Mouse (Mus musculus): Measurements from ENCODE around the gene 1700019A02Rik. TPM values are rescaled to one million over a fixed set of nuclear protein-coding genes. Genes with fewer than 3 reads are reported as not detected.

The 1700019A02Rik gene
- not detected for polyA plus RNA-seq (2017; shearing (Covaris generic))

DNA sequence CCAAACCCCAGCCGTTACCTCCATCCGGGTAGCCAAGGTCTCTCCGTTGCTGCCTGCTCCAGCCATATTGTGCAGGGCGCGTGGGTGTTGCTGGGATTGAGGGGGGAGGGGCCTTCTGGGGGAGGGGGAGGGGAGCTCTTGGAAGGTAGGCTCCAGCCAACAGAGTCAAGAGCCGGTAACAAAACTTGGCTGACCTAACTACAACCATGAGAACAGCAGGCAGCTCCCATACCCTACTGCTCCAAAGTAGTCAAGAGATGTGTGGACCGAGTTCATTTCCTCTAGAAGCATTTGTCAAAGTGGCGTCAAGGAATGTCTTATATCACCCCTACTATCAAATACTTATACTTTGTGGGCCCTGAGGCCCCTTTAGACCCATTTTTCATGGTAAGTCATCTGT lies at the start of gene 1700019A02Rik:
TSS of gene 1700019A02Rik (minus strand) at position 101 of the 400 bp plus-strand sequence.
- ATAC-seq: no peak

DNA sequence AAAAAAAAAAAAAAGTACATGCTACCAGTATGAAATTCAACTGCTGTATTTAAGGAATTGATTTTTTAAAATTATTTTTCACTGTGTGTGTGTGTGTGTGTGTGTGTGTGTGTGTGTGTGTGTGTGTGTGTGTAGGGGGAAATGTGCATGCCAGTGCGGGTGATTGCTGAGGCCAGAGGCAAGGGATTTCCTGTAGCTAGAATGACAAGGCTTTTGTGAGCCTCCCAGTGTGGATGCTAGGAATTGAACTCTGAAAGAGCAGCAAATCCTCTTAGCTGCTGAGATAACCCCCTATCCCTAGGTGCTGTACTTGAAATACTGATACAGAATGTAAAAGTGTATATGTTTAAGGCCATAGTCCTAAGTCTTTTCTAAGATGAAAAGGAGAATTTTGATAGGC lies 38.6 kb upstream of the 1700019A02Rik start:
- ATAC-seq: no peak

DNA sequence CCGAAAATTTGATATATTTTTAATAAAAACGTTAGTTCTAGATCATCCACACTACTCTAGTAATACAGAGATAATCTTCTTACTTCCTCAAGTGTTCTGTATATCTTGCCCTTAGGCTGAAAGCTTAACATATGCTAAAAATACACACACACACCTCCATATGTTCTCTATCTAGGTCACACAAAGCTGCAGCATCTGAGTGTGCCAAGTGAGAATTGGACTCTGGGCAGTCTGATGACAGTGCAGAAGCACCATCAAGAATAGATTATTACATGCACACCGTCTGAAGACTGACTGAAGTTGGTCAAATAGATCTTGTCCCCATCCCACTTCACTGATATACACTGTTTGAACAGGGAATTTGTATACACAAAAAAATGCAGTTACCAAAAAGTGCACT lies 38.2 kb upstream of the 1700019A02Rik start:
- ATAC-seq: no peak

DNA sequence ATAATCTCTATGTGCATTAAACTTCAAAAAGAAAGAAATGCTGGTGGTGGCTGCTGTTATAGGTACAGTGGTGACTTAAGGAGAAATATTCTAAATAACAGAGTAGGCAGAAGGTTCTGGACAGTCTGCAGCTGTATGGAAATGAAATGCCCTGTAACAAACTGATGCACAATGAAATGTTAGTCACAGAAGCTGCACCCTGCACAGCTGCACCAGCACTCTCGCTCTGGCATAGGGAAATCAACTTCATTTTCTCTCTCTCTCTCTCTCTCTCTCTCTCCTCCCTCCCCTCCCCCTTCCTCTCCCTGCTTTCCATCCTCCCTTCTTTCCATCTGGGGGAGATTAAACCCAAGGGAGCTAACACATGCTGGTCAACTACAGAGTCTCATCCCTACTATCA lies 37.3 kb upstream of the 1700019A02Rik start:
- ATAC-seq: no peak

DNA sequence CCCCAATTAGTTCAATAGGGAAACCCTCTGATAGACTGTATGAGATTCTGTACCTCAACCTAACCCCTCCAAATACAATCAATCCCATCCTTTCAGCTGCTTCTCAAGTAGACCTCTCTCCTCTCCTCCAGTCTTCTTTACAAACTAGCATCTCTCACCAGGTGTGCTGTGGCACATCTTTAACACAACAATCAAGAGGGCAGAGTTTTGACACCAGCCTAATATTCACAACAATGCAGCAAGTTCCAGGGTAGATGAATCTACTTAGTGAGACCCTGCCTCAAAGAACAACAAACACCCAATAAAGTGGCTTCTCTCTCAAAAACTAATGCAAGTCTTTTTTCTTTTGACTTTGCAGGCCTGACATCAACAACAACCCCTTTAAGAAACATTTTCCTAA lies 22.7 kb upstream of the 1700019A02Rik start:
- no peak for ATAC-seq

DNA sequence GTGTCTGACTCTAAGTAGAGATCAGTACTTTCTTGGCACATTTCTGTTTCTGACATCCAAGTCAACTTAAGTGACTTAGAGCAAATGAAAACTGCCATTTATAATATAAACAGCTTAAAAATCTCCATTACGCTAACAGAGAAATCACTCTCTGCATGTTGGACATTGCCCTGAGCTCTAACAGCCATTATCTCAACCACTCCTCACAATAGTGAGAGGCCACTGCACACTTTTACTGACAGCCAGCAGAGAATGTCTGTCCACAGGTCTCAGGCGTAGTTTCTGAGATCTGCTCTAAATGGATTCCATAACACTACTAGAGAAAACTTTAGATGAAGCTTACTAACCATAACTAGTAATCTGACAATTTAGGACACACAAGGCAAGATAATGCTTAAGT lies 16.5 kb upstream of the 1700019A02Rik start:
- ATAC-seq: no peak

DNA sequence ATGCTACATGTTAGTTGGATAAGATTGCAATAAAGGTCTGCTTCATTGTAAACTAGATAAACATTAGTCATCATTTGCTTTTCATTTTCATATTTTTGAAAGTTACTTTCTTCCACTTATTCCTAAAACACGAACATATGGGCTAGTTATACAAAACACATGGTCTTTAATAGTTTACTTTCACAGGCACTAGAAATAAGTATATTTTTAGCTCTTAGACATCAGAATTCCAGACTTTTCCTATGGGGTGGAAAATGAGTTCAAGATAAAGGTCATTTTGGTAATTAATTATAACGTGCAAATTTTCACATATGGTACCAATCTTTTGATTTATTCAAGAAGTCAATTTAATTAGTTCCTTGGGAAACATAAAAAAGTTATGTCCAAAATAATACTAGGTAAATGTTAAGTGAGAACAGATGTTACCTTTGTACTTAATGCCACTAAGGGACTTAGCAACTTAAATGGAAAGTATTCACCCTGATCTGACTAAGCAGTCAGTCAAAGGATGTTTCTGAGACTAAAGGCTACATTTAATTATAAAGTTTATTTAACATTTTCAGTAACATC lies 14.3 kb upstream of the 1700019A02Rik start:
- no peak for ATAC-seq

DNA sequence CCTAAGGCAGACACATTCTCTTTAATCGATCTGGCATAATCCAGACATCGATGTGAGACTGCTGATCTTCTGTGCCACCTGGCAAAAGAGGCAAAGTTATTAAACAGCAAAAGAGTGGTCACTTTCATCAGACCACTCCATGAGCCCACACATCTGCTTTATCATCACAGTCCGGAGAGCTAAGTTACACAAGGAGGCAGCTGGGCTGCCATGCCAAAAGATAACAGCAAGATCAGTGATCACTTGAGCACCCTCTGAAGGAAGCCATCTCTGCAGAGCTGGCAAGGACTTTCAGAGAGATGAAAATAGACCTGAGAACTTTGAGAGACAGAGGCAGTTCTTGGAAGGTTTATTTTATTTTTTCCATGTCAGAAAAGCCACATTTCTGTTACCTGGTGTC lies 7.1 kb upstream of the 1700019A02Rik start:
- no peak for ATAC-seq

DNA sequence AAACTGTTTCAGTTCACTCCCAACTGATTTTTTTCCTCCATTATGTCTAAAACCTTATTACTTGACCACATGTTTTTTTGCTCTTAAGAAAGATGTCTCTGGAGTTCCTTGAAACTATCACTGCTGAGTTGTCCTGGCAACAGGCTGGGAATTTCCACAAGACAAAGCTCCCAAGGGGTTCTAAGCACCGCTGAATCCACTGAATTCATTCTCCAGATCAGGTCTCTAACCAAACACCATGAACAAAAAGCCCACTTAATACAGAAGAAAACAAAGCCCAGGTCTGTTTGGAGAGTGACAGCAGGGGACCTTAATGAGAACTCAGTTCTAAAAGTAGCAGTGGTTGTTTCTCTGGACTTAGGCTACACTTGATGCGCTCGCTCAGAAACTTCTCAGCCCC lies 3.8 kb upstream of the 1700019A02Rik start:
- no peak for ATAC-seq

DNA sequence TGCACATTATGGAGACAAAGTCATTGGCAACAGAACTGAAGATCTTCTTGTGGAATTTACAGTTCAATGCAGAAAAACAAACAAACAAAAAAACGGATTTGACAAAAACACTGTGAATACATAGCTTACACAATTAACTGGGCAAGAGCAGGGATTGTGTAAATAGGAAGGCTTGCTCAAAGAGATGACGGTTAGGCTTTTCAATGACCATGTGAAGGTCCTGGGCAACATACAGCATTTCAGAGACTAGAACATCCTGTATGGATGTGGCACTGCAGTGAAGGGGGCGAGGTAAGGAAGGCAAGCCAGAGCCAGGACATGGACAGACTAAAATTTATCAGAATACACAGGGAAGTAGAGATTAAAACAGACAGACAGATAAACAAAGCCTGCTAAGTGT lies 2.2 kb upstream of the 1700019A02Rik start:
- no peak for ATAC-seq

DNA sequence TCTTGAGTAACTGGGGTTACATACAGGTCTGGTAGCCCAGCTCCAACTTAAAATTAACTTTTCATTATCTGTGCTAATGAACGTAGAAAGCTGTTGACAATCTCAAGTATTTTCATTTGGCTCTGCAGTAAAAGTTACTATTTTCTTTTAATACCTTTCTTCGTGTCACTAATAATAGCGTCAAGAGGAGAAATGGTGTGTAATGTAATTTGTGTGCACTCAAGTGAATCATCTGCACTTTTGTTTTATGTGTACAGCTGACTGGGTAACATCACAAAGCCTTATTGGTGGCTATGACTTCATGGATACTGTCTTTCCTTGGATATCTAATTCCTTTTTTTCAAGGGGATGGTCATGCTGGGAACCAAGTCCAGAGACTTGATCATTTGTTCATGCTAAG lies 1.1 kb downstream of the 1700019A02Rik start:
- no peak for ATAC-seq

DNA sequence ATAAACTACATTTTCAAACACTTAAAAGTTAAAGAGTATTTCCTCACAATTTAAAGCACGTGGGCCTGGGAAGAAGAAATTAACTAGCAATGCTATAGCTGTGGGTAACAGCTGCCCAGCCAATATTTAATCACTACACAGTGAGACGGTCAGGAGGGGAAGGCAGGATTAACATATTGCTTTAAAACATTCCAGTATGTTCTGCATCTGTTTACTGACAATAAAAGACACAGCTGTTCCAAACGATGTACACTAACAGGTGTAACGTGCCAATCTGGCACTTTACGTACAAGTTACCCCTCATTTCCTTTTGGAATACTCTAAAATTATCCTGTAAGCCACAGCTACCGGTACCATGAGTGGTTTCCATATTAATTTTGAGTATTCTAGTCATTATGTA lies 29.7 kb downstream of the 1700019A02Rik start:
- no peak for ATAC-seq

DNA sequence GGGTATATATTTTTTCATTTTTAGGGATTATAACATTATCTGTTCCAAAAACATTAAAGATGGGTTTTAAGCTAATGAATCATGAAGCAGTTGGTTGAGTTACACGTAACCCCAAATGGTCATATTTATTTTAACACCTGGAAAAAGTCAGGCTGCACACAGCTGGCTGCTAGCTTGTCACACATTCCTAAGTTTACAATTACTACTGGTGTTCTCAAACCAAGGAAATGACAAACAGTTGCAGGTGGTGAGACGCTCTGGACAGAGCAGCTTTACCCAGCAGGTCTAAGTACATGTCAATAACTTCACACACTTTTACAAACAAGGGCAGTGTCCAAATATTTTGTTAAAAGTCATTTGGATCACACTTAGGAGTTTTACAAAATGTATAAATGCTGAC lies 64.4 kb downstream of the 1700019A02Rik start:
- ATAC-seq: no peak

DNA sequence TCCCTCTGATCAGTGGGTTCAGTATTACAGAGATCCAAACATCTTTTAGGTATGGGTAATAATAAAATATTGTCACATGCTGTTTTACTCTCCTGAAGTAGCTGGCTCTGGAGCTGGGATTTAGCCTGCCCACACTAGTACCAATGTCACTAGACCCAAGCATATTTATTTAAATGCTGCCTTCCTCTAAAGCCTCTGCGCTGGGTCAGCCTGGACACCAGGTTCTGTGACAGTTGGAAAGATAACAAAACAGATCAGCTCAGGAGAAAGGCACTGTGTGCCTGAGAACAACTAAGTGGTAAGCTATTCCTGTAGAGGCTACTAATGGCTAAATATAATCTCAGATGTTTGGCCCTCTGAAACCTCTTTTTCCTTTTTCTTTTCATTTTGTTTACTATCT lies 76.9 kb downstream of the 1700019A02Rik start:
- ATAC-seq: no peak

Other genes with a start within 250 kb of the 1700019A02Rik start
- 1 to 10 TPM; 6.1 to 7.6 TPM for gene 1700019D03Rik, start 167.5 kb downstream of the 1700019A02Rik start, polyA plus RNA-seq (2017; shearing (Covaris generic))
- under 1 TPM in 1 of 2 experiments, not detected in 1; 0.23 TPM for gene Mstn, start 126.0 kb downstream of the 1700019A02Rik start, polyA plus RNA-seq (2017; shearing (Covaris generic))
- 10 to 100 TPM; 31.7 to 34.9 TPM for gene Pms1, start 109.4 kb upstream of the 1700019A02Rik start, polyA plus RNA-seq (2017; shearing (Covaris generic))
- gene Ormdl1, start 109.5 kb upstream of the 1700019A02Rik start, polyA plus RNA-seq (2017; shearing (Covaris generic)): 10 to 100 TPM; 64.5 to 73.5 TPM
- gene Gm28778, start 109.5 kb upstream of the 1700019A02Rik start, polyA plus RNA-seq (2017; shearing (Covaris generic)): 1 to 10 TPM in 1 of 2 experiments, not detected in 1; 6.5 TPM
- gene Osgepl1, start 126.0 kb upstream of the 1700019A02Rik start, polyA plus RNA-seq (2017; shearing (Covaris generic)): 10 to 100 TPM; 18.2 to 18.9 TPM
- 10 to 100 TPM in 1 of 2 experiments, 1 to 10 TPM in 1; 8.9 to 11.2 TPM for gene Asdurf, start 165.0 kb upstream of the 1700019A02Rik start, polyA plus RNA-seq (2017; shearing (Covaris generic))
- under 1 TPM; 0.52 to 0.98 TPM for gene Gm28551, start 165.0 kb upstream of the 1700019A02Rik start, polyA plus RNA-seq (2017; shearing (Covaris generic))
- 10 to 100 TPM; 52.6 to 54.6 TPM for gene Asnsd1, start 165.1 kb upstream of the 1700019A02Rik start, polyA plus RNA-seq (2017; shearing (Covaris generic))

All from CD4-positive, CD25-positive, alpha-beta regulatory T cell, adult 4 months (primary cell).